Mouse (Mus musculus): ENCODE data around the gene Fbxw5. TPM values are rescaled to one million over a fixed set of nuclear protein-coding genes. Genes with fewer than 3 reads are reported as not detected.

Fbxw5 gene
- total and polyA plus RNA-seq, 3 experiments, result 29.2 to 65.6 TPM; not detected in 1

DNA sequence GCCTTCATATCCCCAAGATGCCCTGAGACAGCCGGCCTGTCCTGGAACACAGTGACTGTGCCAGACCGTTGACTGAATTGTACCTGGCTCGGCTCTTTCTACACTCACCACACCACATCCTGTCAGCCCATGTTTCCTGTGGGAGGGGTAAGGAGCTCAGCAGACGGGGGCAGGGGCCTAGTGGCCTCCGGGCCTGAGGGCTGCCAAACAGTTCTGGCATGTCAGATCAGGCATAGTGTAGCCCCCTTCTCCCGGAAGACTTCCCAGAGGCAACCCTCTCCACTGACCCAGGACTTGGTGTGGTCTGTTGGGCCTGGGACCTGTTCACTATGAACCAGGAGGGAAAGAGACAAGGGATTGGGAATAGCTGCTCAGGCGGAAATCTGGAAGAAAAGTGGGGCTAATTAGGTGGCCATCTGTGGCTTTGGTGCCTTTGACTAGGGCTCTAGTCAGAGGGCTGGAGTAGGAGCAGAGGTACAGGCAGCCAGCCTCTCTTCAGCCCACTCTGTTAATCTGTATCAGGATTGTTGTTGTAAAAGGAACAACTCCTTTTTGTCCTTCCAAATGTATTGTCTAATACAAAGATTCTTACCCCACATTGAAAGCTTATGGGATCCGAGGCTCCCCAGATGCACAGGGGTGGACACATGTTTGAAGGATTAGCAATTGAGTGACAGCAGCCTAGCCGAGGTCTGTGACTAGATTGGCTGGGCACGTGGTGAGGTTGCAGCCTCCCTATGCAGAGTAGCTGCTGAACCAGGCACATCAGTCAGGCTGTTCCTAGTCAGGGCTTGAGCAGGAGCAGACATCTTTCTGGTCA lies 34.5 kb upstream of the Fbxw5 start:
- Histone ChIP-seq H3K36me3 (ENCODE audit: control insufficient read depth in 1 of 2, insufficient read depth in 2 of 2, low read length in 2 of 2) (no peaks in the 10 kb centered on the region), H3K27ac (ENCODE audit: control insufficient read depth, low read depth, low read length) (no peak overlapping the region), H3K9me3 (replicated peaks; ENCODE audit: insufficient read depth, low read length) (no peaks in the 10 kb centered on the region), H3K4me1 (ENCODE audit: control insufficient read depth in 1 of 2, insufficient read depth in 2 of 2, low read length in 2 of 2) (peaks cover 4 to 5% of the 10 kb centered on the region in 2 experiments; a peak in 3 of 4 replicates), H3K79me2 (ENCODE audit: control insufficient read depth, insufficient read depth, low read length, poor library complexity) (no peaks in the 10 kb centered on the region), H3K27me3 (ENCODE audit: control insufficient read depth in 1 of 2, insufficient read depth in 2 of 2, low read length in 2 of 2) (peaks cover 0 to 1% of the 10 kb centered on the region in 2 experiments; a peak in 2 of 4 replicates), H3K4me3 (ENCODE audit: control insufficient read depth in 1 of 2, insufficient read depth in 1 of 2, low read depth in 2 of 2, low read length in 2 of 2) (no peak overlapping the region), H3K9ac (ENCODE audit: control insufficient read depth, low read depth, low read length, poor library complexity, severe bottlenecking) (no peak overlapping the region)
- peak; percentile 23 for DNase-seq (ENCODE audit: low read depth, low spot score)
- TF ChIP-seq GATA1 (IDR thresholded peaks at IDR 0.05; ENCODE audit: low read depth, low read length) (no peak), TBP (IDR thresholded peaks at IDR 0.05; ENCODE audit: low read depth, low read length) (no peak), GABPA (IDR thresholded peaks at IDR 0.05; ENCODE audit: low read depth, low read length) (no peak), CHD2 (IDR thresholded peaks at IDR 0.05; ENCODE audit: low read length) (no peak), SIN3A (IDR thresholded peaks at IDR 0.05; ENCODE audit: low read length) (no peak), NELFE (IDR thresholded peaks at IDR 0.05; ENCODE audit: low read depth, low read length) (no peak), JUND (IDR thresholded peaks at IDR 0.05; ENCODE audit: low read depth, low read length) (no peak), UBTF (IDR thresholded peaks at IDR 0.05; ENCODE audit: borderline replicate concordance, insufficient read depth, low read depth, low read length) (no peak), CHD1 (IDR thresholded peaks at IDR 0.05; ENCODE audit: low read depth, low read length) (no peak), TAL1 (IDR thresholded peaks at IDR 0.05; ENCODE audit: low read length) (no peak), RCOR1 (IDR thresholded peaks at IDR 0.05; ENCODE audit: low read depth, low read length) (no peak), MYB (IDR thresholded peaks at IDR 0.05; ENCODE audit: low read depth, low read length) (no peak), SMC3 (IDR thresholded peaks at IDR 0.05; ENCODE audit: low read depth, low read length) (no peak), CTCF (IDR thresholded peaks at IDR 0.05 in 2 of 3, conservative IDR thresholded peaks at IDR 0.05 in 1 of 3; ENCODE audit: control insufficient read depth in 1 of 3, insufficient read depth in 1 of 3, low read depth in 2 of 3, low read length in 3 of 3, poor library complexity in 1 of 3, severe bottlenecking in 1 of 3) (no peak), MYC (IDR thresholded peaks at IDR 0.05; ENCODE audit: low read depth, low read length) (no peak), HCFC1 (IDR thresholded peaks at IDR 0.05; ENCODE audit: low read depth, low read length) (no peak), ZKSCAN1 (IDR thresholded peaks at IDR 0.05; ENCODE audit: low read depth, low read length) (no peak)

DNA sequence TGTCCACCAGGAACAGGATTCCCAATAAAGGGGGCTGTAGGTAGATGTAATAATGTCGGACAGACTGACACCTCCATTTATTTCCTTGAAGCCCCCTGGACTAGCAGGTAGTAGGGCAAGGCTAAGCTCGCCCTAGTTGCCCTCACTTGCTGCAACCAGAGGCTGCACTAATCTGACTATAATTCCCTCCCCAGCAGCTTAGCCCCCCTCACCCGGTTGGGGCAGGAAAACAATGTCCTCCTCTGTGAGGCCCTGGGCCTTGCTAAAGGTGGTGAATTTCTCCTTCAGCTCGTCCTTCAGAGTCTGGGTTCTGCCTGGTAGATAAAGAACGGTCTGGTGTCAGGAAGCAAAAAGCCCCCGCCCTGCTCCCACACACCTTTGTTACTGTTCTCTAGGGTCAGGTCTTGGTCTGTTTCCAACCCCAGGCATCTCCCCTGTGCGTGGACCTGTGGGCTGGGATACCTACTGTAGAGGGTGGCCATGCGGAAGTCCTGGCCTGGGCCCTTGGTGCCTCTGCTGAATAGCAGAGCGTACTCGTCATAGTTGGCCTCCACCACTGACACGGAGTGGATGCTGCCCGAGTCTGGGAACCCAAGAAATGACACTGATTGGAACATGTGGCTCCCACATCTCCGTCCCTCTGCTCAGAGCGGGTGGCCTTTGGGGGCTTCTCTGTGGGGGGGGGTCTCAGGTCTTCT lies 32.8 kb upstream of the Fbxw5 start:
- DNase-seq (ENCODE audit: low read depth, low spot score), result no peak
- H3K4me3 ChIP-seq (ENCODE audit: control insufficient read depth in 1 of 2, insufficient read depth in 1 of 2, low read depth in 2 of 2, low read length in 2 of 2), result no peak overlapping the region
- no peaks in the 10 kb centered on the region for H3K9me3 ChIP-seq (replicated peaks; ENCODE audit: insufficient read depth, low read length)
- H3K36me3 ChIP-seq (ENCODE audit: control insufficient read depth in 1 of 2, insufficient read depth in 2 of 2, low read length in 2 of 2), result no peaks in the 10 kb centered on the region
- TF ChIP-seq ZMIZ1 (IDR thresholded peaks at IDR 0.05; ENCODE audit: low read depth, low read length), result no peak
- TF ChIP-seq MYC (IDR thresholded peaks at IDR 0.05; ENCODE audit: low read depth, low read length), result no peak
- TF ChIP-seq JUND (IDR thresholded peaks at IDR 0.05; ENCODE audit: low read depth, low read length), result no peak
- no peak for TF ChIP-seq UBTF (IDR thresholded peaks at IDR 0.05; ENCODE audit: borderline replicate concordance, insufficient read depth, low read depth, low read length)
- TF ChIP-seq POLR2AphosphoS2 (IDR thresholded peaks at IDR 0.05; ENCODE audit: low read length), result no peak
- no peak for TF ChIP-seq CTCF (IDR thresholded peaks at IDR 0.05 in 2 of 3, conservative IDR thresholded peaks at IDR 0.05 in 1 of 3; ENCODE audit: control insufficient read depth in 1 of 3, insufficient read depth in 1 of 3, low read depth in 2 of 3, low read length in 3 of 3, poor library complexity in 1 of 3, severe bottlenecking in 1 of 3)
- no peak for TF ChIP-seq RAD21 (IDR thresholded peaks at IDR 0.05; ENCODE audit: low read depth, low read length)
- no peak for TF ChIP-seq POLR2AphosphoS5 (IDR thresholded peaks at IDR 0.05; ENCODE audit: borderline replicate concordance, low read depth, low read length)
- no peak for TF ChIP-seq ZC3H11A (IDR thresholded peaks at IDR 0.05; ENCODE audit: low read depth, low read length)
- no peak for TF ChIP-seq BHLHE40 (IDR thresholded peaks at IDR 0.05; ENCODE audit: borderline replicate concordance, low read depth, low read length)
- no peak for TF ChIP-seq ZKSCAN1 (IDR thresholded peaks at IDR 0.05; ENCODE audit: low read depth, low read length)
- TF ChIP-seq MEF2A (IDR thresholded peaks at IDR 0.05; ENCODE audit: extremely low read depth, insufficient replicate concordance, low read depth, low read length, poor library complexity, severe bottlenecking), result no peak
- no peak for TF ChIP-seq TCF12 (IDR thresholded peaks at IDR 0.05; ENCODE audit: low read depth, low read length)
- no peak for TF ChIP-seq TAL1 (IDR thresholded peaks at IDR 0.05; ENCODE audit: low read length)
- TF ChIP-seq E2F4 (IDR thresholded peaks at IDR 0.05; ENCODE audit: borderline replicate concordance, low read depth, low read length), result no peak
- TF ChIP-seq MXI1 (IDR thresholded peaks at IDR 0.05; ENCODE audit: low read depth, low read length), result no peak
- no peak for TF ChIP-seq SMC3 (IDR thresholded peaks at IDR 0.05; ENCODE audit: low read depth, low read length)
- H3K4me1 ChIP-seq (ENCODE audit: control insufficient read depth in 1 of 2, insufficient read depth in 2 of 2, low read length in 2 of 2), result no peaks in the 10 kb centered on the region; a peak in 2 of 4 replicates
- H3K79me2 ChIP-seq (ENCODE audit: control insufficient read depth, insufficient read depth, low read length, poor library complexity), result no peaks in the 10 kb centered on the region
- no peak overlapping the region for H3K27ac ChIP-seq (ENCODE audit: control insufficient read depth, low read depth, low read length)
- H3K9ac ChIP-seq (ENCODE audit: control insufficient read depth, low read depth, low read length, poor library complexity, severe bottlenecking), result no peak overlapping the region
- H3K27me3 ChIP-seq (ENCODE audit: control insufficient read depth in 1 of 2, insufficient read depth in 2 of 2, low read length in 2 of 2), result peaks cover 0 to 1% of the 10 kb centered on the region in 2 experiments; a peak in 2 of 4 replicates
